In genomic region chr11:71409211-71409765, GRCm38 (mm10) we compare ENCODE assay signal across 21 mouse cellular contexts.
DNase-seq lines count a peak whose midpoint lies in the region; ATAC-seq lines count a peak whose summit lies in the region.
"Had no signal": no experiment of that assay in that cellular context is flagged by ENCODE, and none has a peak within 500 bp of the region (broad histone marks: within the 10 kb centered on the region; RNA-seq: fewer than 3 reads in every experiment).

No protein-coding gene starts in this region.

- H3K4me1 ChIP-seq in midbrain, embryonic 11.5 days (ENCODE audit: control insufficient read depth, insufficient read depth, low read length) = peaks cover 2% of the 10 kb centered on the region; the same call in 1 of the 2 replicates
- H3K4me1 ChIP-seq in midbrain, embryonic 13.5 days (replicated peaks) = peaks cover 8% of the 10 kb centered on the region
- H3K4me1 ChIP-seq: embryonic facial prominence, embryonic 13.5 days; embryonic facial prominence, embryonic 15.5 days had no signal

- no peak overlapping the region for H3K4me3 ChIP-seq in midbrain, embryonic 11.5 days (ENCODE audit: low read depth, low read length)
- no peak overlapping the region for H3K4me3 ChIP-seq in midbrain, embryonic 13.5 days (replicated peaks)
- H3K4me3 ChIP-seq: embryonic facial prominence, embryonic 13.5 days; embryonic facial prominence, embryonic 15.5 days; erythroblast, embryonic 14.5 days; forebrain, embryonic 10.5 days; forebrain, embryonic 12.5 days had no signal

- peak; percentile 23 for DNase-seq in midbrain, embryonic 11.5 days (ENCODE audit: low spot score, missing footprints)
- DNase-seq in adrenal gland, adult 8-10 months = peak; percentile 53
- DNase-seq in adrenal gland, postnatal 14 days = peak; percentile 57
- peak; percentile 55 to 64 for DNase-seq in adrenal gland, postnatal 36 days
- no peak for DNase-seq in liver
- no peak for DNase-seq in ovary, postnatal 10 days (ENCODE audit: low spot score)
- no peak for DNase-seq in adipocyte (ENCODE audit: low spot score)
- DNase-seq: cerebellum, adult 11-12 months; cerebellum, adult 2 months; cerebellum, adult 9-10 months; cerebellum, postnatal 10 days; cerebellum, postnatal 25 days; embryo, embryonic 11 days had no signal

- no peaks in the 10 kb centered on the region for H3K9me3 ChIP-seq in midbrain, embryonic 11.5 days (ENCODE audit: control insufficient read depth, low read length)
- no peaks in the 10 kb centered on the region for H3K9me3 ChIP-seq in midbrain, embryonic 13.5 days
- H3K9me3 ChIP-seq: embryonic facial prominence, embryonic 13.5 days; embryonic facial prominence, embryonic 15.5 days; forebrain, embryonic 10.5 days; forebrain, embryonic 12.5 days had no signal

- no peak overlapping the region for H3K27ac ChIP-seq in midbrain, embryonic 11.5 days (ENCODE audit: low read depth, low read length)
- H3K27ac ChIP-seq in midbrain, embryonic 13.5 days = no peak overlapping the region
- H3K27ac ChIP-seq: embryonic facial prominence, embryonic 13.5 days; embryonic facial prominence, embryonic 15.5 days; forebrain, embryonic 10.5 days; forebrain, embryonic 12.5 days had no signal

- H3K27me3 ChIP-seq in midbrain, embryonic 11.5 days (ENCODE audit: control insufficient read depth, insufficient read depth, low read length) = no peaks in the 10 kb centered on the region
- H3K27me3 ChIP-seq in midbrain, embryonic 13.5 days = 0 out of 2 replicates have a peak, but pooled peaks cover 3% of the 10 kb centered on the region
- H3K27me3 ChIP-seq: embryonic facial prominence, embryonic 13.5 days; embryonic facial prominence, embryonic 15.5 days; forebrain, embryonic 12.5 days had no signal

- no peak overlapping the region for H3K9ac ChIP-seq in midbrain, embryonic 11.5 days (ENCODE audit: low read length)
- no peak overlapping the region for H3K9ac ChIP-seq in midbrain, embryonic 13.5 days (replicated peaks)
- H3K9ac ChIP-seq: embryonic facial prominence, embryonic 13.5 days; embryonic facial prominence, embryonic 15.5 days; forebrain, embryonic 12.5 days had no signal

- H3K4me2 ChIP-seq in midbrain, embryonic 11.5 days = no peak overlapping the region
- H3K4me2 ChIP-seq in midbrain, embryonic 13.5 days (replicated peaks) = no peak overlapping the region
- H3K4me2 ChIP-seq: embryonic facial prominence, embryonic 13.5 days; embryonic facial prominence, embryonic 15.5 days; forebrain, embryonic 12.5 days had no signal

- H3K36me3 ChIP-seq in midbrain, embryonic 11.5 days (ENCODE audit: control insufficient read depth, insufficient read depth, low read length) = no peaks in the 10 kb centered on the region
- no peaks in the 10 kb centered on the region for H3K36me3 ChIP-seq in midbrain, embryonic 13.5 days
- H3K36me3 ChIP-seq: embryonic facial prominence, embryonic 13.5 days; embryonic facial prominence, embryonic 15.5 days; forebrain, embryonic 10.5 days; forebrain, embryonic 12.5 days had no signal

- WGBS in midbrain, embryonic 11.5 days = 85% methylated on average over 6 of the region's 6 CpGs
- 83% methylated on average over 6 of the region's 6 CpGs for WGBS in midbrain, embryonic 13.5 days

- ATAC-seq in midbrain, embryonic 11.5 days (ENCODE audit: low FRiP score) = no peak
- ATAC-seq in midbrain, embryonic 13.5 days = no peak
- ATAC-seq: forebrain, embryonic 14.5 days; forebrain, embryonic 16.5 days had no signal

Comparison
In these comparisons a context has a peak if more than half of its experiments do, and no peak if none do; other contexts are left out.
1. DNase-seq: peak in midbrain, embryonic 11.5 days (single experiment), adrenal gland, adult 8-10 months (single experiment), adrenal gland, postnatal 14 days (single experiment) and adrenal gland, postnatal 36 days (2 of 2); none in liver (single experiment), ovary, postnatal 10 days (single experiment) and adipocyte (single experiment).